Mouse (Mus musculus) liver, embryonic 14.5 days (tissue): ENCODE results near the gene Rcn1. TPM values are rescaled to one million over a fixed set of nuclear protein-coding genes. Genes with fewer than 3 reads are reported as not detected.
A peak's percentile ranks its signal among the peaks of the same experiment; 100 is the strongest.

ENCODE experiments used
- ATAC-seq: fragments of 200-750 bp; cut with Nextera tagmentation; 2 replicates; pipeline ENCODE4 v1.8.0; 2017; ENCODE audit warnings: moderate number of reproducible peaks, mild to moderate bottlenecking, moderate library complexity; ENCODE audit not compliant: insufficient read depth
- DNase-seq, 3 experiments: peaks; one replicate each; pipeline ENCODE4 v3.0.0-alpha.2; 2012 to 2013; ENCODE audit warnings: low read depth in 3 of 3, low spot score in 3 of 3
- H3K27ac ChIP-seq: fragments of 300-500 bp; sonication (generic); 2 replicates; pipeline ENCODE4 v1.5.1; 2014; ENCODE audit warnings: moderate library complexity, mild to moderate bottlenecking, control low read depth, inconsistent platforms
- H3K27me3 ChIP-seq: fragments of 300-500 bp; sonication (generic); 2 replicates; pipeline ENCODE4 v1.6.1; 2014; ENCODE audit warnings: mild to moderate bottlenecking, low read length, moderate library complexity; ENCODE audit not compliant: control insufficient read depth, insufficient read depth
- H3K36me3 ChIP-seq: fragments of 300-500 bp; sonication (generic); replicated peaks from 2 replicates; pipeline ENCODE4 v1.6.1; 2014; ENCODE audit warnings: low read depth; ENCODE audit not compliant: control insufficient read depth, insufficient read depth
- H3K4me1 ChIP-seq, 2 experiments: fragments of 200-500 bp in 1 of 2; fragments of 300-500 bp in 1 of 2; sonication (generic) in 1 of 2; replicated peaks; 2 replicates each; pipeline ENCODE4 v1.6.1; 2012 to 2014; ENCODE audit warnings: antibody characterized with exemption in 1 of 2, inconsistent platforms in 1 of 2, low read length in 1 of 2; ENCODE audit not compliant: control insufficient read depth in 2 of 2, insufficient read depth in 2 of 2
- H3K4me2 ChIP-seq: fragments of 300-500 bp; sonication (generic); 2 replicates; pipeline ENCODE4 v1.6.1; 2014; ENCODE audit warnings: low read depth, mild to moderate bottlenecking, control low read depth, moderate library complexity
- H3K4me3 ChIP-seq, 2 experiments: fragments of 200-500 bp in 1 of 2; fragments of 300-500 bp in 1 of 2; sonication (generic) in 1 of 2; 2 replicates each; pipeline ENCODE4 v1.5.1; 2012 to 2014; ENCODE audit warnings: low read depth in 2 of 2, low read length in 2 of 2, mild to moderate bottlenecking in 2 of 2, control low read depth in 1 of 2, inconsistent platforms in 1 of 2, moderate library complexity in 1 of 2; ENCODE audit not compliant: insufficient read depth in 1 of 2
- H3K9ac ChIP-seq: fragments of 300-500 bp; sonication (generic); replicated peaks from 2 replicates; pipeline ENCODE4 v1.6.1; 2014; ENCODE audit warnings: mild to moderate bottlenecking, control low read depth, moderate library complexity
- H3K9me3 ChIP-seq: fragments of 300-500 bp; sonication (generic); 2 replicates; pipeline ENCODE4 v1.6.1; 2016; ENCODE audit warnings: low read length, mixed read lengths; ENCODE audit not compliant: control insufficient read depth
- CTCF ChIP-seq: IDR thresholded peaks from 2 replicates; pipeline ENCODE4 v1.5.1; 2016; ENCODE audit warnings: antibody characterized with exemption, low read depth, control low read depth
- EP300 ChIP-seq: IDR thresholded peaks from 2 replicates; pipeline ENCODE4 v1.6.1; 2016; ENCODE audit warnings: antibody characterized with exemption, low read depth
- WGBS: fragments of 180-500 bp; shearing (Covaris S2); extraction: QIAGEN DNeasy Blood & Tissue Kit; methylation state at CpG from one replicate; pipeline ENCODE4 v1.1.7; 2014; ENCODE audit not compliant: insufficient replicate concordance; 5-methylcytosine and 5-hydroxymethylcytosine counted together
- polyA plus RNA-seq, 2 experiments: library from polyadenylated mRNA; depleted of rRNA in 1 of 2; stranded (reverse) in 1 of 2; unstranded in 1 of 2; fragments of >200 nt; fragmentation: Nextera tagmentation in 1 of 2; extraction: Ambion mirVana in 1 of 2; gene quantifications; 2 replicates each; pipeline versions ENCODE4 v1.2.1 to v1.2.3; 2012 to 2014

Rcn1 gene
- polyA plus RNA-seq, 2 experiments = 9.3 to 14.4 TPM

GRCm38 (mm10) chr2:105409253-105409652, 10.1 kb upstream of the Rcn1 start:
- H3K9me3 ChIP-seq = no peaks in the 10 kb centered on the region
- ATAC-seq (peak; percentile 76), DNase-seq (no peak)
- no peak overlapping the region for H3K4me3 ChIP-seq
- WGBS = 67% methylated on average over 1 of the region's 1 CpGs
- H3K4me1 ChIP-seq = peaks cover 22 to 29% of the 10 kb centered on the region in 2 experiments
- H3K9ac ChIP-seq = no peak overlapping the region
- H3K36me3 ChIP-seq = no peaks in the 10 kb centered on the region
- no peak overlapping the region for H3K4me2 ChIP-seq
- TF ChIP-seq CTCF (no peak), EP300 (no peak)
- H3K27ac ChIP-seq = no peak overlapping the region
- H3K27me3 ChIP-seq = no peaks in the 10 kb centered on the region

- no peak overlapping the region for H3K27ac ChIP-seq
- no peaks in the 10 kb centered on the region for H3K36me3 ChIP-seq
- DNase-seq (no peak), ATAC-seq (no peak)
- no peaks in the 10 kb centered on the region for H3K9me3 ChIP-seq
- H3K9ac ChIP-seq = no peak overlapping the region
- H3K4me3 ChIP-seq = no peak overlapping the region
- WGBS = 69% methylated on average over 4 of the region's 4 CpGs
- peaks cover 18 to 23% of the 10 kb centered on the region in 2 experiments for H3K4me1 ChIP-seq
- TF ChIP-seq EP300 (no peak), CTCF (no peak)
- H3K4me2 ChIP-seq = no peak overlapping the region
- H3K27me3 ChIP-seq = no peaks in the 10 kb centered on the region
Measured at GRCm38 (mm10) chr2:105408511-105408910, 9.4 kb upstream of the Rcn1 start.

- 65% methylated on average over 2 of the region's 2 CpGs for WGBS
- no peaks in the 10 kb centered on the region for H3K27me3 ChIP-seq
- H3K9ac ChIP-seq = no peak overlapping the region
- no peak for ATAC-seq
- no peaks in the 10 kb centered on the region for H3K36me3 ChIP-seq
- H3K4me3 ChIP-seq = no peak overlapping the region
- no peaks in the 10 kb centered on the region for H3K9me3 ChIP-seq
- TF ChIP-seq EP300 (no peak), CTCF (no peak)
- DNase-seq = no peak
- no peak overlapping the region for H3K4me2 ChIP-seq
- no peak overlapping the region for H3K27ac ChIP-seq
- H3K4me1 ChIP-seq = peaks cover 14 to 24% of the 10 kb centered on the region in 2 experiments
Measured at GRCm38 (mm10) chr2:105402180-105402579, 3.1 kb upstream of the Rcn1 start.

GRCm38 (mm10) chr2:105400558-105400957, 1.4 kb upstream of the Rcn1 start:
- H3K27ac ChIP-seq = no peak overlapping the region

GRCm38 (mm10) chr2:105398636-105399084, 459 bp downstream of the Rcn1 start:
- Histone ChIP-seq H3K27me3 (no peaks in the 10 kb centered on the region), H3K9me3 (no peaks in the 10 kb centered on the region), H3K4me1 (peaks cover 19 to 39% of the 10 kb centered on the region in 2 experiments), H3K4me2 (peak overlapping the region; percentile 78), H3K4me3 (peak overlapping the region; percentile 76 to 81), H3K9ac (peak overlapping the region; percentile 43), H3K27ac (no peak overlapping the region; the same call in 1 of the 2 replicates), H3K36me3 (peaks cover 4% of the 10 kb centered on the region; the same call in 1 of the 2 replicates)
- WGBS = under 1% methylated on average over 31 of the region's 31 CpGs
- TF ChIP-seq CTCF (no peak), EP300 (no peak)
- peak; percentile 55 for ATAC-seq
- no peak for DNase-seq

More at GRCm38 (mm10) chr2:105400558-105400957, 1.4 kb upstream of the Rcn1 start:
- Histone ChIP-seq H3K4me3 (no peak overlapping the region), H3K9ac (no peak overlapping the region), H3K36me3 (no peaks in the 10 kb centered on the region), H3K27me3 (no peaks in the 10 kb centered on the region), H3K4me1 (peaks cover 19 to 36% of the 10 kb centered on the region in 2 experiments), H3K4me2 (no peak overlapping the region), H3K9me3 (no peaks in the 10 kb centered on the region)
- ATAC-seq = no peak
- no peak for TF ChIP-seq EP300
- no peak for TF ChIP-seq CTCF
- no peak for DNase-seq
- WGBS = 67% methylated on average over 4 of the region's 4 CpGs
